Mouse (Mus musculus) hindbrain, embryonic 14.5 days (tissue): Measurements from ENCODE around the gene Myadml2. TPM values are rescaled to one million over a fixed set of nuclear protein-coding genes. Genes with fewer than 3 reads are reported as not detected.
A peak's percentile ranks its signal among the peaks of the same experiment; 100 is the strongest.
"Not testable (repeated sequence)": the region's sequence is repeated elsewhere in the genome, so short reads cannot be mapped to it uniquely, and the experiment has no call there.

Experiments
- ATAC-seq: fragments of 200-750 bp; cut with Nextera tagmentation; 2 replicates; pipeline ENCODE4 v1.8.0; 2017; ENCODE audit warnings: moderate number of reproducible peaks, mild to moderate bottlenecking, moderate TSS enrichment, moderate library complexity; ENCODE audit not compliant: low FRiP score
- DNase-seq: peaks from one replicate; pipeline ENCODE4 v3.0.0-alpha.2; 2015; ENCODE audit warnings: low spot score
- H3K27ac ChIP-seq: fragments of 300-500 bp; sonication (generic); 2 replicates; pipeline ENCODE4 v1.5.1; 2014; ENCODE audit warnings: mild to moderate bottlenecking, moderate library complexity
- H3K27me3 ChIP-seq: fragments of 300-500 bp; sonication (generic); 2 replicates; pipeline ENCODE4 v1.6.1; 2014; ENCODE audit warnings: mild to moderate bottlenecking, low read length, mixed read lengths; ENCODE audit not compliant: control insufficient read depth, insufficient read depth
- H3K36me3 ChIP-seq: fragments of 300-500 bp; sonication (generic); replicated peaks from 2 replicates; pipeline ENCODE4 v1.6.1; 2014; ENCODE audit not compliant: control insufficient read depth, insufficient read depth
- H3K4me1 ChIP-seq: fragments of 300-500 bp; sonication (generic); replicated peaks from 2 replicates; pipeline ENCODE4 v1.6.1; 2014; ENCODE audit warnings: antibody characterized with exemption, low read length, mixed read lengths; ENCODE audit not compliant: control insufficient read depth, insufficient read depth
- H3K4me2 ChIP-seq: fragments of 300-500 bp; sonication (generic); replicated peaks from 2 replicates; pipeline ENCODE4 v1.6.1; 2014; ENCODE audit warnings: mild to moderate bottlenecking, moderate library complexity
- H3K4me3 ChIP-seq: fragments of 300-500 bp; sonication (generic); replicated peaks from 2 replicates; pipeline ENCODE4 v1.5.1; 2014; ENCODE audit warnings: mild to moderate bottlenecking, low read length
- H3K9ac ChIP-seq: fragments of 300-500 bp; sonication (generic); 2 replicates; pipeline ENCODE4 v1.6.1; 2014
- H3K9me3 ChIP-seq: fragments of 300-500 bp; sonication (generic); 2 replicates; pipeline ENCODE4 v1.6.1; 2016; ENCODE audit warnings: low read length; ENCODE audit not compliant: control insufficient read depth
- WGBS: fragments of 180-500 bp; shearing (Covaris S2); extraction: QIAGEN DNeasy Blood & Tissue Kit; methylation state at CpG from one replicate; pipeline ENCODE4 v1.1.7; 2014; 5-methylcytosine and 5-hydroxymethylcytosine counted together
- polyA plus RNA-seq: library from polyadenylated mRNA; unstranded; fragments of >200 nt; fragmentation: Nextera tagmentation; extraction: Ambion mirVana; gene quantifications from 2 replicates; pipeline ENCODE4 v1.2.1, GENCODE M21; 2014

The Myadml2 gene
- polyA plus RNA-seq, 1 experiment from 2014 or later = 1.4 TPM

- no peak for DNase-seq
- no peaks in the 10 kb centered on the region for H3K27me3 ChIP-seq
- no peak for ATAC-seq
- no peak overlapping the region for H3K4me3 ChIP-seq
- H3K27ac ChIP-seq = no peak overlapping the region
- H3K4me2 ChIP-seq = no peak overlapping the region
- H3K4me1 ChIP-seq = no peaks in the 10 kb centered on the region
- WGBS = 93% methylated on average over 2 of the region's 2 CpGs
- no peaks in the 10 kb centered on the region for H3K9me3 ChIP-seq
- no peak overlapping the region for H3K9ac ChIP-seq
- peaks cover 72% of the 10 kb centered on the region for H3K36me3 ChIP-seq
Observed at GRCm38 (mm10) chr11:120684660-120685059, 36.7 kb upstream of the Myadml2 start.

- DNase-seq (no peak), ATAC-seq (no peak)
- Histone ChIP-seq H3K9ac (no peak overlapping the region), H3K9me3 (no peaks in the 10 kb centered on the region), H3K36me3 (peaks cover 72% of the 10 kb centered on the region), H3K27ac (no peak overlapping the region), H3K27me3 (no peaks in the 10 kb centered on the region), H3K4me3 (no peak overlapping the region), H3K4me1 (no peaks in the 10 kb centered on the region), H3K4me2 (no peak overlapping the region)
- 91% methylated on average over 2 of the region's 2 CpGs for WGBS
Observed at GRCm38 (mm10) chr11:120684086-120684485, 36.1 kb upstream of the Myadml2 start.

- WGBS = 86% methylated on average over 3 of the region's 3 CpGs
- no peak for ATAC-seq
- peaks cover 72% of the 10 kb centered on the region for H3K36me3 ChIP-seq
Observed at GRCm38 (mm10) chr11:120683536-120683935, 35.6 kb upstream of the Myadml2 start.

GRCm38 (mm10) chr11:120682683-120683082 is 34.7 kb upstream of the Myadml2 start:
- 96% methylated on average over 5 of the region's 5 CpGs for WGBS
- no peaks in the 10 kb centered on the region for H3K9me3 ChIP-seq
- DNase-seq = no peak
- no peaks in the 10 kb centered on the region for H3K27me3 ChIP-seq
- no peak for ATAC-seq
- no peak overlapping the region for H3K4me3 ChIP-seq
- H3K27ac ChIP-seq = no peak overlapping the region
- H3K36me3 ChIP-seq = peaks cover 71% of the 10 kb centered on the region
- no peak overlapping the region for H3K9ac ChIP-seq
- H3K4me1 ChIP-seq = no peaks in the 10 kb centered on the region
- no peak overlapping the region for H3K4me2 ChIP-seq

More at GRCm38 (mm10) chr11:120683536-120683935, 35.6 kb upstream of the Myadml2 start:
- no peak overlapping the region for H3K4me3 ChIP-seq
- H3K4me2 ChIP-seq = no peak overlapping the region
- H3K27me3 ChIP-seq = no peaks in the 10 kb centered on the region
- no peaks in the 10 kb centered on the region for H3K9me3 ChIP-seq
- H3K4me1 ChIP-seq = no peaks in the 10 kb centered on the region
- no peak for DNase-seq
- no peak overlapping the region for H3K27ac ChIP-seq
- H3K9ac ChIP-seq = no peak overlapping the region

GRCm38 (mm10) chr11:120679909-120680308 is 32.0 kb upstream of the Myadml2 start:
- ATAC-seq (no peak), DNase-seq (no peak)
- no peaks in the 10 kb centered on the region for H3K9me3 ChIP-seq
- no peak overlapping the region for H3K4me2 ChIP-seq
- WGBS = 75% methylated on average over 3 of the region's 3 CpGs
- no peak overlapping the region for H3K9ac ChIP-seq
- no peaks in the 10 kb centered on the region for H3K27me3 ChIP-seq
- no peak overlapping the region for H3K4me3 ChIP-seq
- H3K36me3 ChIP-seq = peaks cover 63% of the 10 kb centered on the region
- no peak overlapping the region for H3K27ac ChIP-seq
- H3K4me1 ChIP-seq = no peaks in the 10 kb centered on the region

- no peaks in the 10 kb centered on the region for H3K9me3 ChIP-seq
- no peak overlapping the region for H3K27ac ChIP-seq
- no peak overlapping the region for H3K4me3 ChIP-seq
- no peak for DNase-seq
- peaks cover 12% of the 10 kb centered on the region for H3K4me1 ChIP-seq
- no peaks in the 10 kb centered on the region for H3K27me3 ChIP-seq
- no peak overlapping the region for H3K9ac ChIP-seq
- peaks cover 42% of the 10 kb centered on the region for H3K36me3 ChIP-seq
- 97% methylated on average over 4 of the region's 4 CpGs for WGBS
- H3K4me2 ChIP-seq = no peak overlapping the region
- no peak for ATAC-seq
Observed at GRCm38 (mm10) chr11:120676951-120677350, 29.0 kb upstream of the Myadml2 start.

- not testable (repeated sequence) for H3K9me3 ChIP-seq, H3K27ac ChIP-seq, DNase-seq, H3K4me3 ChIP-seq, ATAC-seq, H3K27me3 ChIP-seq, H3K4me2 ChIP-seq, H3K9ac ChIP-seq
- WGBS = 91% methylated on average over 3 of the region's 5 CpGs
- Histone ChIP-seq H3K4me1 (peaks cover 12% of the 10 kb centered on the region), H3K36me3 (peaks cover 35% of the 10 kb centered on the region)
Observed at GRCm38 (mm10) chr11:120675875-120676274, 27.9 kb upstream of the Myadml2 start.

- WGBS = 36% methylated on average over 12 of the region's 12 CpGs
- peaks cover 12% of the 10 kb centered on the region for H3K4me1 ChIP-seq
- peak; percentile 3; the same call in 1 of the 2 replicates for ATAC-seq
Observed at GRCm38 (mm10) chr11:120673594-120674122, 25.7 kb upstream of the Myadml2 start.

GRCm38 (mm10) chr11:120672687-120673593 is 25.0 kb upstream of the Myadml2 start, which contains the start of gene Aspscr1:
Gene Aspscr1, plus strand, starts transcription at chr11:120672973.
- H3K9ac ChIP-seq = peak within 1 kb of the TSS; percentile 74
- DNase-seq = peak; percentile 96
- peak within 1 kb of the TSS; percentile 90 for H3K27ac ChIP-seq
- peak within 1 kb of the TSS; percentile 64 for H3K4me3 ChIP-seq
- H3K9me3 ChIP-seq = no peaks in the 10 kb centered on the region
- ATAC-seq = peak; percentile 98
- H3K27me3 ChIP-seq = no peaks in the 10 kb centered on the region
- peaks cover 6% of the 10 kb centered on the region for H3K36me3 ChIP-seq
- WGBS = 1% methylated on average over 77 of the region's 83 CpGs
- peak within 1 kb of the TSS; percentile 76 for H3K4me2 ChIP-seq
- H3K4me1 ChIP-seq = peaks cover 12% of the 10 kb centered on the region

More at GRCm38 (mm10) chr11:120673594-120674122, 25.7 kb upstream of the Myadml2 start:
- DNase-seq = no peak
- peaks cover 13% of the 10 kb centered on the region for H3K36me3 ChIP-seq
- no peaks in the 10 kb centered on the region for H3K9me3 ChIP-seq
- no peaks in the 10 kb centered on the region for H3K27me3 ChIP-seq
- H3K4me3 ChIP-seq = peak overlapping the region; percentile 64
- peak overlapping the region; percentile 76 for H3K4me2 ChIP-seq
- peak overlapping the region; percentile 74 for H3K9ac ChIP-seq
- H3K27ac ChIP-seq = peak overlapping the region; percentile 90
